Comparison of ENCODE assay signal across 20 mouse cellular contexts in genomic region chr6:126142741-126143140, GRCm38 (mm10). TPM values are rescaled to one million over a fixed set of nuclear protein-coding genes. Genes with fewer than 3 reads are reported as not detected.
DNase-seq lines count a peak whose midpoint lies in the region; ATAC-seq and TF ChIP-seq lines count a peak whose summit lies in the region.
"Had no signal": no experiment of that assay in that cellular context is flagged by ENCODE, and none has a peak within 500 bp of the region (broad histone marks: within the 10 kb centered on the region; RNA-seq: fewer than 3 reads in every experiment).

No protein-coding gene starts in this region.

- no peaks in the 10 kb centered on the region for H3K27me3 ChIP-seq in heart, embryonic 13.5 days (replicated peaks)
- no peaks in the 10 kb centered on the region for H3K27me3 ChIP-seq in limb, embryonic 13.5 days
- H3K27me3 ChIP-seq in limb, embryonic 10.5 days (ENCODE audit: low read depth, poor library complexity, severe bottlenecking) = no peaks in the 10 kb centered on the region
- no peaks in the 10 kb centered on the region for H3K27me3 ChIP-seq in limb, embryonic 14.5 days (ENCODE audit: control insufficient read depth, insufficient read depth, low read length)
- no peaks in the 10 kb centered on the region for H3K27me3 ChIP-seq in hindbrain, postnatal 0 days (ENCODE audit: insufficient read depth, low read length)

- WGBS in heart, embryonic 13.5 days = 39% methylated on average over 3 of the region's 3 CpGs
- 48% methylated on average over 3 of the region's 3 CpGs for WGBS in limb, embryonic 13.5 days
- 76% methylated on average over 3 of the region's 3 CpGs for WGBS in limb, embryonic 10.5 days
- 34% methylated on average over 3 of the region's 3 CpGs for WGBS in limb, embryonic 14.5 days
- 40% methylated on average over 3 of the region's 3 CpGs for WGBS in hindbrain, postnatal 0 days

- H3K4me3 ChIP-seq in heart, embryonic 13.5 days = no peak overlapping the region
- H3K4me3 ChIP-seq in limb, embryonic 13.5 days = no peak overlapping the region
- no peak overlapping the region for H3K4me3 ChIP-seq in limb, embryonic 10.5 days
- H3K4me3 ChIP-seq in limb, embryonic 14.5 days (replicated peaks; ENCODE audit: low read length) = no peak overlapping the region
- H3K4me3 ChIP-seq in hindbrain, postnatal 0 days (ENCODE audit: low read length) = no peak overlapping the region
- H3K4me3 ChIP-seq: erythroblast, embryonic 14.5 days; midbrain, embryonic 10.5 days; myocyte had no signal

- ATAC-seq in heart, embryonic 13.5 days (ENCODE audit: extremely low read depth, insufficient number of reproducible peaks, low FRiP score, low TSS enrichment) = no peak
- 0 out of 2 replicates have a peak, but pooled peaks have one; percentile 34 for ATAC-seq in limb, embryonic 13.5 days (ENCODE audit: low FRiP score, low read depth)
- peak; percentile 28; the same call in 1 of the 2 replicates for ATAC-seq in limb, embryonic 14.5 days (ENCODE audit: low FRiP score, low read depth)
- ATAC-seq in hindbrain, postnatal 0 days = no peak
- ATAC-seq: CD4-positive, CD25-positive, alpha-beta regulatory T cell, adult 4 months; forebrain, embryonic 16.5 days had no signal

- H3K4me2 ChIP-seq in heart, embryonic 13.5 days = peak overlapping the region; percentile 52
- H3K4me2 ChIP-seq in limb, embryonic 13.5 days (replicated peaks) = no peak overlapping the region
- H3K4me2 ChIP-seq in limb, embryonic 14.5 days (replicated peaks; ENCODE audit: low read depth, low read length, severe bottlenecking) = no peak overlapping the region
- no peak overlapping the region for H3K4me2 ChIP-seq in hindbrain, postnatal 0 days (ENCODE audit: low read depth, low read length)
- H3K4me2 ChIP-seq: hindbrain, embryonic 14.5 days had no signal

- H3K36me3 ChIP-seq in heart, embryonic 13.5 days = no peaks in the 10 kb centered on the region
- H3K36me3 ChIP-seq in limb, embryonic 13.5 days = peaks cover 8% of the 10 kb centered on the region
- peaks cover 57% of the 10 kb centered on the region for H3K36me3 ChIP-seq in limb, embryonic 10.5 days
- H3K36me3 ChIP-seq in limb, embryonic 14.5 days (ENCODE audit: control insufficient read depth, insufficient read depth, low read length) = peaks cover 14% of the 10 kb centered on the region; the same call in 1 of the 2 replicates
- H3K36me3 ChIP-seq in hindbrain, postnatal 0 days (ENCODE audit: insufficient read depth, low read length) = no peaks in the 10 kb centered on the region
- H3K36me3 ChIP-seq: midbrain, embryonic 10.5 days had no signal

- no peak for DNase-seq in heart, postnatal 14 days
- no peak for DNase-seq in limb, embryonic 10.5 days (ENCODE audit: low spot score)
- peak; percentile 44 for DNase-seq in embryo, embryonic 11 days
- peak; percentile 43 for DNase-seq in limb, embryonic 14.5 days (ENCODE audit: low spot score)
- no peak for DNase-seq in hindbrain, postnatal 0 days (ENCODE audit: low spot score)
- DNase-seq: adrenal gland, postnatal 14 days; cerebellum, postnatal 10 days; gastrocnemius, postnatal 25 days; left cerebral cortex, postnatal 4 days; lung, adult 18-20 months; right cerebral cortex, postnatal 14 days had no signal

- TF ChIP-seq POLR2A in limb, embryonic 14.5 days (IDR thresholded peaks at IDR 0.05; ENCODE audit: borderline replicate concordance, extremely low read depth, insufficient read depth, insufficient read length) = no peak

- intact Hi-C loops in heart, postnatal 14 days (cut with DNase I) = loop anchor here (5.0 kb wide), 1 partner anchor 95 kb away; no protein-coding TSS in a partner anchor

- peaks cover 44% of the 10 kb centered on the region for H3K4me1 ChIP-seq in heart, embryonic 13.5 days
- H3K4me1 ChIP-seq in limb, embryonic 13.5 days = peaks cover 45% of the 10 kb centered on the region
- H3K4me1 ChIP-seq in limb, embryonic 10.5 days = peaks cover 29% of the 10 kb centered on the region
- peaks cover 24% of the 10 kb centered on the region for H3K4me1 ChIP-seq in limb, embryonic 14.5 days (ENCODE audit: control insufficient read depth, insufficient read depth, low read length)
- 0 out of 2 replicates have a peak, but pooled peaks cover 3% of the 10 kb centered on the region for H3K4me1 ChIP-seq in hindbrain, postnatal 0 days (ENCODE audit: insufficient read depth, low read length)

- no peaks in the 10 kb centered on the region for H3K9me3 ChIP-seq in heart, embryonic 13.5 days
- H3K9me3 ChIP-seq in limb, embryonic 13.5 days = no peaks in the 10 kb centered on the region
- no peaks in the 10 kb centered on the region for H3K9me3 ChIP-seq in limb, embryonic 10.5 days (replicated peaks)
- no peaks in the 10 kb centered on the region for H3K9me3 ChIP-seq in limb, embryonic 14.5 days (ENCODE audit: control insufficient read depth, low read length)
- H3K9me3 ChIP-seq in hindbrain, postnatal 0 days (ENCODE audit: low read length) = no peaks in the 10 kb centered on the region
- H3K9me3 ChIP-seq: midbrain, embryonic 10.5 days had no signal

- H3K27ac ChIP-seq in heart, embryonic 13.5 days (replicated peaks) = peak overlapping the region; percentile 75
- H3K27ac ChIP-seq in limb, embryonic 13.5 days = peak overlapping the region; percentile 70; the same call in 1 of the 2 replicates
- no peak overlapping the region for H3K27ac ChIP-seq in limb, embryonic 10.5 days
- H3K27ac ChIP-seq in limb, embryonic 14.5 days (replicated peaks; ENCODE audit: low read depth, low read length) = 0 out of 2 replicates have a peak overlapping the region, but pooled peaks have one; percentile 29
- no peak overlapping the region for H3K27ac ChIP-seq in hindbrain, postnatal 0 days
- H3K27ac ChIP-seq: hindbrain, embryonic 14.5 days; kidney, postnatal 0 days; midbrain, embryonic 10.5 days had no signal

- no peak for TF ChIP-seq CTCF in hindbrain, postnatal 0 days (IDR thresholded peaks at IDR 0.05; ENCODE audit: low read depth)

- H3K9ac ChIP-seq in heart, embryonic 13.5 days = no peak overlapping the region
- H3K9ac ChIP-seq in limb, embryonic 13.5 days = no peak overlapping the region
- no peak overlapping the region for H3K9ac ChIP-seq in limb, embryonic 14.5 days (ENCODE audit: low read depth, low read length, severe bottlenecking)
- H3K9ac ChIP-seq in hindbrain, postnatal 0 days (replicated peaks; ENCODE audit: low read length) = no peak overlapping the region
- H3K9ac ChIP-seq: hindbrain, embryonic 14.5 days had no signal

RNA-seq across cellular contexts. Expression of gene Ntf3, which starts 24.0 kb away (rescaled TPM):
- 7.4 and 8.9 TPM in 2 replicates for polyA plus RNA-seq in heart, embryonic 13.5 days (2015; fragmentation: Nextera tagmentation; extraction: Ambion mirVana)
- 1 to 10 TPM; 3.5 TPM for total RNA-seq in heart, postnatal 14 days (2021)
- polyA plus RNA-seq in limb, embryonic 13.5 days (2015; fragmentation: Nextera tagmentation; extraction: Ambion mirVana) = 23.3 and 26.2 TPM in 2 replicates
- 13.7 and 22.9 TPM in 2 replicates for polyA plus RNA-seq in limb, embryonic 10.5 days (2016; fragmentation: Nextera tagmentation; extraction: Ambion mirVana)
- polyA plus RNA-seq in limb, embryonic 14.5 days (2012; rRNA removed) = 18.6 and 19.4 TPM in 2 replicates
- 21.5 and 25.0 TPM in 2 replicates for polyA plus RNA-seq in limb, embryonic 14.5 days (2014; fragmentation: Nextera tagmentation; extraction: Ambion mirVana)
- 6.7 and 8.9 TPM in 2 replicates for total RNA-seq in hindbrain, postnatal 0 days (2014; rRNA removed)
- polyA plus RNA-seq in hindbrain, postnatal 0 days (2015; fragmentation: Nextera tagmentation; extraction: Ambion mirVana) = 7.9 and 9.1 TPM in 2 replicates
- polyA plus RNA-seq: CD4-positive, CD25-positive, alpha-beta regulatory T cell, adult 4 months; erythroblast, embryonic 14.5 days; myocyte had no signal

Comparison
In these comparisons a context has a peak if more than half of its experiments do, and no peak if none do; other contexts are left out.
1. H3K27ac ChIP-seq: peak in heart, embryonic 13.5 days (single experiment), limb, embryonic 13.5 days (single experiment) and limb, embryonic 14.5 days (single experiment); none in limb, embryonic 10.5 days (single experiment) and hindbrain, postnatal 0 days (single experiment).
2. DNase-seq: peak in embryo, embryonic 11 days (single experiment) and limb, embryonic 14.5 days (single experiment); none in heart, postnatal 14 days (0 of 2), limb, embryonic 10.5 days (single experiment) and hindbrain, postnatal 0 days (single experiment).
3. ATAC-seq: peak in limb, embryonic 13.5 days (single experiment) and limb, embryonic 14.5 days (single experiment); none in heart, embryonic 13.5 days (single experiment) and hindbrain, postnatal 0 days (single experiment).